Mouse (Mus musculus): ENCODE data around the gene Ambp.
A peak's percentile ranks its signal among the peaks of the same experiment; 100 is the strongest.

Gene Ambp

DNA sequence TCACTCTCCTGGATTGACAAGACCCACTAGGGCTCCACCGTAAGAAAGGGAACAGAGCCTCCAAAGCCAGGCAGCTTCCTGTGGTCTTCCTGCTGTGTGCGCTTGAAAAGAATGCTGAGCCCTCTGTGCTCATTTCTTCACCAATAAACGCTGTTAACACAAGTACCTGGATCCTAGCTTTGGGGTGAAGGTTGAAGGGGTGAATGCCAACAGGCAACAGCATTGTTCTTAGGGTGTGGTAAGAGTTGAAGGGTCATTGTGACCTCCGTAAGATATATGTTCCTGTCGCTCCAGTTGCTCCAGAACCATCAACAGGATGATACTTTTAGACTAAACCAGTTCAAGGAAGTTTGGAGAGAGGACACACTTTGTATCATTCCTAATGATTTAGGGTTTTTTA lies at the start of gene Ambp:
Ambp (minus strand) TSS at position 101 of the 400 bp plus-strand sequence.
- DNase-seq (ENCODE audit: low spot score): no peak

DNA sequence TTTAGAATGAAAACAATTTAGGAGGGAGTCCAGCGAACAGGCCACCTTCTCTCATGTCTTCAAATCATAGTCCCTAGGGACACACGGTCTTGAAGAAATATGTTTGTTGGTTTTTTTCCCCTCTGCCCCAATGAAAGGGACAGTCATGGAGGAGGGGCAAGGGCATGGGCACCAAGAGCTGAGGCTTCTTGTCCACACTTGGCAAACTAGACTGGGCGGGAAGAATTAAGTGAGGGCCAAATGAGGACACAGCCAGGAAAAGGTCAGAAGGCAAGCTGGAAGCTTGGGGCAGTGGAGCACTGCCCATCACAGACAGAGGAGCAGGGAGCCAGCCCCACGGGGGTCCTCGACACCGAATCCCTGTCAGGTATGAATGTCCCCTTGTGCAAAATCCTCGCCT lies 49.3 kb upstream of the Ambp start:
- no peak for DNase-seq (ENCODE audit: low spot score)

DNA sequence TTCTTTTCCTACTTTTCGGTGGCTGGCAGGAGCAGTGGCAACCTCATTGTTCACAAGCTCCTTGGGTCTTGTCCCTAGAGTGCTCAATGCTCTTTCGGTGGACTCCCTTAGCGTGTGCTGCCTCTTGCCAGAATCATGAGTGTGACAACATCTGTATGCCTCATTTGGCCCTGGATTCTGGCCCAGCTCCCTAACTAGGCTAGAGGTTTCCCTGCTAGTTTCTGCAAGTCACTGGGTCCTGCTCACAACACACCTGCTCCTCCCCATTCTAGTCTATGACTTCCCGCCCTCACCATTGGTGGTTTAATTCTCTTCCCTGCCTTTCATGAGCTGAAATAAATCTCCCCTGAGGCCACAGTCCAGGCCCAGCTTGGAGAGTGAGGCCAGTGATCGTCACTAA lies 44.8 kb upstream of the Ambp start:
- DNase-seq (ENCODE audit: low spot score): no peak

DNA sequence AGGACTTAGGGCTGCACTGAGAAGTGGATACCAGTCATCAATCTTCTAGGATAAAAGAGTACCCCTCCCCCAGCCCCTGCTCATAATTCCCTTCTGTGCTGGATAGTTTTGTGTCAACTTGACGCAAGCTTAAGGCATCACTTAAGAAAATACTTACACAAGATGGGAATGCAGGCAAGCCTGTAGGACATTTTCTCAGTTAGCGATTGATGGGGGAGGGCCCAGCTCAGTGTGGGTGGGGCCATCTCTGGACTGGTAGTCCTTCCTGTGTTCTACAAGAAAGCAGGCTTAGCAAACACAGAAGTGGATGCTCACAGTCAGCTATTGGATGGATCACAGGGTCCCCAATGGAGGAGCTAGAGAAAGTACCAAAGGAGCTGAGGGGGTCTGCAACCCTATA lies 39.8 kb upstream of the Ambp start:
- no peak for DNase-seq (ENCODE audit: low spot score)

DNA sequence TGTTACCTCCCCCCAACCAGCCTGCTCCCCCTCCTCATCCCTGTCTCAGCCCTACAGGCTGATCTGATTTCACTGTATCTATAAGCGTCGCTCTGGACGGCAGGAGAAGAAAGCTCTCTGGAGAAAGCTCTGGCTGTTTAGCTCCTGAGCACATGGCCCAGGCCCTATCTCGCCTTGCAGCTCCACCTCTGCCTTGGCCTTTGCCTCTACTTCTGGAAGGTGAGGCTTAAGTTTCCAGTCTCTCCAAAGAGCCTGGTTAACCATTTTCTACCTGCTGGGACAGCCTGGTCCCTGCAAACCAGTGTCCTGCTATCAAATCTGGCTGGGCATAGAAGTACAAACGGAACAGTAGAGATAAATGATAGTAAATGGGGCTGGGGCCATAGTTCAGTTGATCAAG lies 37.0 kb upstream of the Ambp start:
- DNase-seq (ENCODE audit: low spot score): no peak

DNA sequence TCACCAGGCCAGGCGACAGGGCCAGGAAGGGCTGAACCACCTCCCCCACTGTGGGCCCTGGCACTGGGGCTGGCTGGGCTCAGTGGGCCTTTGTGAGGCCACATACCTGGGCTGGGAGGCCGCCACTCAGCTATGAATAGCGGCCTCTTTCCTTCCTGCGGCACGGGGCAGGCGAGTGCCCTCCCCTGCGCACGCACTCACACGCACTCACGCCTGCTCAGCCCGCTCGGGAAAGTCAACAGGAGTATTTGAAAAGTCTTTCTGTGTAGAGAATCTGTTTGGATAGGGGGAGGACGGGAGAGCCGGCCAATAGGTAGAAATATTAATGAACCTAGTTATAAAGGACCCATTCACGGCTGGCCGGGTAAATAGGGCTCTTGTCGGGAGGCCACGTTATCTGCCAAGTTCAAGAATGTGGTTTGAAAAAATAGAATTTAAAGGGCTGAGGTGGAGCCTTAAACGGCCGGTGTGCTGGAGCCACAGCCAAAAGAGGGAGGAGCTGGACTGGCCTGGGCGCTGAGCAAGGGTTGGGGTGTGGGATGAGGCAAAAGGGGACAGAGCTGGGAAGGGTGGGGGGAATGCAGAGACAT lies 31.8 kb upstream of the Ambp start:
- DNase-seq (ENCODE audit: low spot score): peak; percentile 18

GRCm38 (mm10) chr4:63181556-63181955 lies 27.0 kb upstream of the Ambp start:
- peak; percentile 32 for DNase-seq (ENCODE audit: low spot score)

DNA sequence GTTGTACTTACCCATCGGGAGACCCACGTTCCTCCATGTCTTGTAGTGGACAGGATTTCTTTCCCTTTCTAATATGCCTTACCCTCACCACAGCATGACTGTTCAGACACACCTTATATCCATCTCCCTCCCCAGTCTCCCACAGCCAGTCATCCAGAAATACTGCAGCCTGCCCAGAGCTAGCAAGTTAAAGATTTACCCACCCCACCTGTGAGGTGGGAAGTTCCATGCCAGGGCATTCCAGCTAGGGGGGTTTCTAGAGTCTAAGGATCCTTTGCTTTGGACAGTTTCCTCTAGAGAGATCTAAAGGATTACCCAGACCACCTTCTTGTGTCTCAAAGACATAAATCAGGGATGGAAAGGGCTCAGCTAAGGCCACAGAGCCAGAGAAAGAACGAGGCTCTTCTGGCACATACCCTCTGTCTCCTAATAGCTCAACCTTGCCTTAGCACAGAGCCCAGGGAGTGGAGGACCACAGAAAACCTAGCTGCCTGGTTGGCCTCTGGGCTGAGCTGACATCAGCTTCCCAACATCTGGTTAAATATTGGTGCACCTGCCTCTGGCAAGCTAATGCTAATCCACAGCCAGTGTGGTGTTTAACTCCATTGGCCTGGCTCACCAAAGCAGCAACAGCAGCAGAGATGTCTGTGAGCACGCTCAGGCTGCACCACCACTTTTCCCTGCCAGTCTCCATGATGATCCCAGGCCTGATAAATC lies 17.5 kb upstream of the Ambp start, which contains the start of gene Kif12:
Kif12 (minus strand) TSS at position 163 of the 717 bp plus-strand sequence.
- no peak for DNase-seq (ENCODE audit: low spot score)

DNA sequence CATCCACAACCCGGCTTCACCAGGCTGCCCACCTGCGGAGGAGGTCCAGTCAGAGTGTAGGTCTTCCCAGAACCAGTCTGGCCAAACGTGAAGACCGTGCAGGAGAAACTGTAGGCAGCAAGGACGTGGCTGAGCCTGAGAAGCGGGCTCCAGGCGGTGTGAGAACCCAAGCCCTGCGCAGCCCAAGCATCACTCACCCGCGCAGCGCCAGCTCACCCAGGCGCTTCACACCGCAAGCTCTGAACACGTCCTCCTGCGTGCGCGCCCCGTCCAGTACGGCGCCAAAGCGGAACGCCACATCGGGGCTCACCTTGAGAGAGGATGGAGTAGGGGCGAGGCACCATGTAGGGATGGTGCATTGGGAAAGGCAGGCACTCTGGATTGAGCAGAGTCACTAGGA lies 16.5 kb upstream of the Ambp start:
- DNase-seq (ENCODE audit: low spot score): no peak

DNA sequence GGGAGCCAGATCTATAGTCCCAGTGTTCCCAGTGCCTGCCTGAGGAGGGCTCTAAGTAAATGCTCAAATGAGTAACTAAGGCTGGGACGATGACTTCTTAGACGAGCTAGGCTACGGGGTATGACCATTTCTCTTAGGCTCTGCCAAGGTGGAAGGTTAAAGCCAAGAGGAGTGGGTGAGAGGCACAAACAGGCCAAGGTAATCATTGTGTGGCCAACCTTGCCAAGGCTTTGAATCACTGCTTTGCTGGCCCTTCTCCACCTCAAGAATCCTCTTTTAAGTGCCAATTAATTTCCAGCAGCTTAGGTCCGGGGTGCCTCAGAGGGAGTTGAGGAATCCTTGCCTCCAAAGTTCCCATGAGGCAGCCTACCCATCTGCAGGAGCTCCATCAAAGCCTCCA lies 15.5 kb upstream of the Ambp start:
- DNase-seq (ENCODE audit: low spot score): no peak

DNA sequence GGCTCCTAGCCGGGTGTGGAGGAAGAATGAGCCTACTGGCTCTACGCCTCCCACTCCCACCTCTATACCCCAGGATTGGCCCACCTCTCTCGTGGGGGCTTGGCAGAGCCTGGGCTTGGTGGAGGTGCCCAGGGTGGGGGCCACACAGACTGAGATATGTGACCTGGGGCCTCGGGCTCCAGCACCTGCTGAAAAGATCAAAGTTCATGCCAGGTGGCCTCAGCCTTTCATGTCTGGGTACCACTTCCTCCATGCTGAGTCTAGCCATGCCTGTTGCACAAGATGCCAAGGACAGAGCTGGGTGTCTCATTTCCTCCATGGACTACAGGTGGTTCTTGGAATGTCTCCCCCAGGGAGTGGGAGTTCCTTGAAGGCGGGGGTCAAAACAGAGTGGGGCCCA lies 11.7 kb upstream of the Ambp start:
- DNase-seq (ENCODE audit: low spot score): no peak

DNA sequence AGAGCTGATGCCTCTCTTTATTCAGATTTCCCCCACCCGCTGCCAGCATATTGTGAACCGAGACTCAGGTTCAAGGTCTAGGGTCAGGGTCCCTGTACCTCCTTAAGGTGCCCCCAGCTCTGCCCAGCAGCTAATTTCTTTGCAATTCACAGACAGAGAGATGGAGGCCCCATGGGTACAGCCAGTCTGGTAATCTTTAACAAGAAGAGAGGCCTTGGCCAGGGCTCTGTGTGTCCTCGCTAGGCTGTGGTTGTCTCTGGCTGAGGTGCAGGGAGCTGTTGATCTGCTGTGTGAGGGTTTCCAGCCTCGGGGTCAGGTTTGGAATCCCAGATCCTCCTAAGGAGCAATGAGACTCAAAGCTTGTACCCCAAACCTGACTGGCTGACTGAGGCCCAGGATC lies 11.0 kb upstream of the Ambp start:
- no peak for DNase-seq (ENCODE audit: low spot score)

DNA sequence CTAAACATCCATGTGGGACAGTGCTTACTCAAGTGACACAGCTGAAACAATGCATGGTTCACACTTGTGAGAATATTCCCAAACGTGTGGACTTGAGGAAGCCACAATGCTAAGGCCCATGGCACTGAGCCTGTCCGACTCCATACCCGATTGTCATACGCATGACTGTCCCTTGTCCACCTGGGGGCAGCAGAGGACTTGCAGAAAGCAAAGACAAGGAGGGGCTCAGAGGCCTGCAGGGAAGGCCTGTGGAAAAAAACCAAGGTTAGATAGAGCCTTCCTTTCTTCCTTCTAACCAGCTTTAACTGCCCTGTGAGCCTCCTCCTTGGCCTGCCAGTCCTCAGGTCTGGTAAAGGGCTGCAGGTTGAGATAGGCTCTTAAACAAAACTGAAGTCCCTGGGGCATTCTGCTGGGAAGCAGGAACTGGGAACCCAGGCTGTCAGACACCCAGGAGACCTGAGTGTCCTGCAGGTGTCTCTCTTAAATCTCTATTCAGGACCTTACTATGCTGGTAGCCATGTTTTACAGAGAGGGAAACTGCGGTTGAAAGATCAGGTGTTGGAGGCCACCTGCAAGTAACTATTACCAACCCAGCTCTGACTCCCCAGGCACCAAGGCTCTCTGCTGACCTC lies 4.5 kb upstream of the Ambp start:
- peak; percentile 77 for DNase-seq (ENCODE audit: low spot score)

DNA sequence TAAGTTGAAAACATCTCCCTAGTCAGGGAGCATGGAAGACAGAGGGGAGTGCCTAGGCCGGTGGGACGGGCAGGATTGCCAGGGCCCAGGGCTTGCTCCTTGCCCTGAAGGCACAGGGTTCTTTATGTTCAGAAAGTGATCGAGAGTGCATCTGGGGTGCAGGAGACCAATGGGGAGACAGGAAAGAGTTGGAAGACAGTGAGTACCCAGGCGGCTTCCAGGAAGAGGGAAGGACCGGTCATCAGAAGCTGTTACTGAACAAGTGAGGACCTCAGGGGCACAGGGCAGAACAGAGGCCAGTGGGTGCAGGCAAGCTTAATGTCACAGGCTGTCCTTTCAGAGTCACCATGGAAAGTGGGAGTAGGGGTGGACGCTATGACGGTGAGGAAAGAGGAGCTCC lies 3.6 kb upstream of the Ambp start:
- no peak for DNase-seq (ENCODE audit: low spot score)

DNA sequence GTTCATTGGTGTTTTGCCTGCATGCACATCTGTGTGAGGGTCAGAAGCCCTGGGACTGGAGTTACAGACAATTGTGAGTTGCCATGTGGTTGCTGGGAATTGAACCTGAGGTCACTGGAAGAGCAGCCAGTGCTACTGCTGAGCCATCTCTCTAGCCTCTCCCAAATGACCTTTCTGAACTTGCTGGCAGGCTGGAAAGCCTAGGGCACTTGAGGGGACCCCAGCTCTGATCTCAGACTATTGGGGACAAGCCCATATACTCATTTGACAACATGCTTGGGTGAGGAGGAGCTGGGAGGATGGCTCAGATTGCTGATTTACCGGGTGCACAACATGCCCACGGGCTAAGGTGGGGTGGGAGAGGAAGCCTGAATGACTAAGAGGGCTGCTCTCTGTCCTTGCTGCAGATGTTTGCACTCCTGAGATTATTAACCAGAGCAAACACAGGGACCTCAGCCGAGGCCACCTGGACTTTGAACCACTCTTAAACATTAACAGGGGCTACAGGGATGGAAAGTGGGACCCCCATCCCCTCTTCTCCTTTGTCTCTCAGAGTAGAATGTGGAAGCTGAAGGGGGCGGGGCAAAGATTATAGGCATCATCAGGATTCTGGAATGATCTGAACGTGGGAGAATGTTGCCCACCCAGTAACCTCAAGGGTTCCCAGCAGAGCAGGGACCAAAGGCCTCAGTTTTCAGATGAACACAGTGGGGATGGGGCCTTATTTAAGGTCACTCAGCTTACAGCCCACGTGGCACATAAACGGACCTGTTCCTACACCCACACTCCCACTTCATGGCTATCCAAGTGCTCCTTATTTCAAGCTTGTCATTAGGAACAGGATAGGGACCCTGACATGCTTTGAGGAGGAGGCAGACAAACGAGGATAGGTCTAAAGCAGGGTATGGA lies 2.4 kb upstream of the Ambp start:
- no peak for DNase-seq (ENCODE audit: low spot score)

GRCm38 (mm10) chr4:63155596-63155995 lies 997 bp upstream of the Ambp start:
- no peak for DNase-seq (ENCODE audit: low spot score)

DNA sequence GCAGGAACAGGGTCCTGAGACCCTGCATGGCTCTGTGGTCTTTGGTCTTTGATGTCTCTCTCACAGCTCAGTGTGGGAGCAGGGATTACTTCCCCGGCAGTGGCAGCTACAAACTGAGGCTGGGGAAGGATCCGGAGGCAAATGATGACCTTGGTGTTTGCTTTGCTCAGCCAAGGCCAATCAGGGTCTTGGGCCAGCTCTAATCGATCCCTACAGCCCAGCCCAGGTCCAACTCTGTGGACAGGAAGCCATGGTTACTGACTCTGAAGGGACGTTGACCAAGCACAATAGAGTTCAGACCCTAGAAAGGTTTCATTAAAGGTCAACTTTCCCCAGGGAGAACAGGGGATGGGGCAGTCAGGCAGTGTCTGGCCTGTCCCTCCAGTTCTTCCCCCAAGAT lies 571 bp downstream of the Ambp start:
- DNase-seq (ENCODE audit: low spot score): no peak

- DNase-seq (ENCODE audit: low spot score): no peak
Measured at GRCm38 (mm10) chr4:63151127-63151526, 3.5 kb downstream of the Ambp start.

DNA sequence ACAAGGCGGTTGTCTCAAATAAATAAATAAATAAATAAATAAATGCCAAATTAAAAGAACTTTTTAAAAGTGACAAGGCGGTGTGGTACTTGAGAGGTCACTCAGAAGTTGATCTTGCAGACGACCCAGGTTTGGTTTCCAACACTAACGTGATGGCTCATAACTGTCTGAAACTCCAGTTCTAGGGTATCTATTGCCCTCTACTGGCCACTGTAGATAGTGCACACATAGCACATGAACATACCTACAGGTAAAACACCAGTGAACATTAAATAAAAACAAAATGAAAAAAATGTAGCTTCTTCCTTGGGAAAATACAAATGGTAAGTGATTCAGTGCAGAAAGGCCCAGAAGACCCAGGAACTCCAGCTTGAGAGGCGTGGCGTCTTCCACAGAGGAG lies 7.3 kb downstream of the Ambp start:
- no peak for DNase-seq (ENCODE audit: low spot score)

DNA sequence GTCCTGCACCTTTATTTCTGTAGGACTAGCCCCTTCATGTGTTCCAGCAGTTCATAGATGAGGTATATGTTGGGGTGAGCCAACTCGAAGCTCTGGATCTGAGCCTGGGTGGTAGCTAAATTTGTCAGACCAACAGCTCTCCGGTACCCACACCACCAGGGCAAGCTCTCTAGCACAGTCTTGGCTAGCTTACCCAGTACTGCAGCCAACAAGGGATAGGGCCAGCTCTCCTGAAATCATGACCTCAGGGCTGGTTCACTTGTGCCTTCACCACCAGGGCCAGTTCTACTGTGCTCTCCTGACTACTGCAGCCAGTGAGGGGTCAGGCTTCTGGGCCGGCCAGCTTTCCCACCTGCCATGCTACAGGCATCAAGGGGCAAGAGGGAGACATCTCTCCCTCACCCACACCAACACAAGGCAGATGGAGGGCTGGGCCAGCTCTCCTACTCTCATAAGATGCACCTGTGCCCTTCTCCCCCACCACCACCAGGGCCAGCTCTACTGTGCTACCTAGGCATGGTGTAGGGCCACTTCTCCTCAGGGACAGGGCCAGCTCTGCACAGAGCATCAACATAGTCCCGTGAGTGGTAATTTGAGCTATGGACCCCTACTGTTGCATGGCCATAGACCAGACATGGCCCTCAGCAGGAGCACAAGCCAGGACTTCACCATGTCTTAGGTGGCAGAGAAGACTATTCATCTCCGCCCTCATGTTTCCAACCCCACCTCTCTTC lies 24.5 kb downstream of the Ambp start:
- no peak for DNase-seq (ENCODE audit: low spot score)

GRCm38 (mm10) chr4:63124861-63125466 lies 29.6 kb downstream of the Ambp start:
- no peak for DNase-seq (ENCODE audit: low spot score)

All from ovary, adult 18-20 months (tissue).